Mouse (Mus musculus): Measurements from ENCODE around the gene Cbln1.

Gene Cbln1

DNA sequence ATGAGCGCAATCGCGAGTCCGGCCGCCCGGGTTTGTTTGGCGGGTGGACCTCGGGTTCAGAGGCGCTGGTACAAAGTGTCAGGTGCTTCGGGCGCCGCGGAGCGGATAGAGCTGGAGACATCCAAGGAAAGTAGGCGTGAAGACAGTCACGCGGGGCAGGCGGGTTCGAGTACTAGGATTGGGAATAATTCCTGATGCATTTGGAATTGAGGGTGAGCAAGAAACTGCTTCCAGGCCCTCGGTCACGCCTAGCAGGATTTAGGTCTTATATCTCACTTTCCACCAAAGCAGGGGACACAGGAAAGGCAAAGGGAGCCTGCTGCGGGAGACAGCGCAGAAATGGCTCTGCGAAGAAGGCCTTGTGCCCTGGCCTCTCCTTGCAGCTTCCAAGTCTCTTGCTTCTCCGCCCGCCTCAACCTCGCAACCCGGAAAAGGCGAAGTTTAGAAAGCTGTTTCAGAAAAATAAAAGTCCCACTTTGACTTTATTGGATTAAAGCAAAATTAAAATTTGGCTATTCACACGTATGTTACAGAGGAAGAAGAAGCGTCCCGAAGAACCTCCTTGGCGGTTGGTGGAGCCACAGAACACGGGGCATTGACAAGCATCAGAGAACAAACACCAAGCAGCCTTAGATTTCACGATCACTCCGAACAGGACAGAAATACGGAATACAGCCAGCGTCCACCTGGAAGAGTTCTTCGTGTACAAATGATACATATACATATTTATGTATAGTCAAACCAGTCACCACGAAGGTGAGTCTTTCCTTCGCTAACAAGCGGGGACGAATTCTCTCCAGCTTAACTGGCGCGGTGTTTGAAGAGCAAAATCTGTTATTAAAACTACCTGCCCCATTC lies 3.2 kb downstream of the Cbln1 start:
- no peak for DNase-seq

DNA sequence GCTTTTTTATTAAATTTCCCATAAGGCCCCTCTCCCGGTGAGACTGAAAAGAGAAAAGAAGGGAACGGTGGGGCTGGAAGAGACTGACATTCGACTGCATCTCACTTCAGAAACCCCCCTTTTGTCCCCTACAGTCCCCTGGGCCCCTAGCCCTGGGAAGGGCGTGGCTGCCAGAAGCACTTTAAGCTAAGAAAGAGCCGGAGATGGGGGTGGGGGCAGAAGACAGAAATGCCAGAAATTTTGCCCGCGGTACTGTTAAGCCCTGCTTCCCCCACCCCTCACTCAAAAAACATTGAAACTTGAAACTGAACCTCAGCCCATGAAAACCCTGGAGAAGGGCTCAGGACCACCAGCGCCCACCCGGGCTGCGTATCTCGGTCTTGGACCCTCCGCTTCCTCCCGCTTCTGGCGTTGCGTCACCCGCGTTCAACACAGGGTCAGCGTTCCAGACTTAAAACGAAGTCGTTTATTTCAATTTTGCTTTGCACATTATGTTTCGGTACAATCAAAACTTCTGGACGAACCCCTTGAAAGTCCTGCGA lies 3.9 kb downstream of the Cbln1 start:
- no peak for DNase-seq

DNA sequence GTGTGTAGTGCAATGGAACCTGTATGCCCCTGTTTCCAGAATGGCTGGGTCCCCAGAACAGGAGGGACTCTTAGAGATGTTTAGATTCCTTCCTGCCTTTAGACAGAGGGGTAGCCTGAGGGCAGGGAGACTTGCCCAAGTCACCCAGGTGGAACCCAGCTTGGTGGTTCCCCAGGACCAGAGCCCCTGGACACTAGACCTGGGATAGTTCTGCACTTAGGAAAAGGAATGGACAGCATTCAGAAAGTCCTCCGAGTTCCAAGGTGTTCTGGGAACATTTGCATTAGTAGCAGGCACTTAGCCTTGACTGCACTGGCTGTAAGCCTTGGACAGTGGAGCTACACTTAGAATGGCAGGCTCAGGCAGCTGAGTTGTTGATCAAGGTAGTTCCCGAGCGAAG lies 4.5 kb downstream of the Cbln1 start:
- no peak for DNase-seq

DNA sequence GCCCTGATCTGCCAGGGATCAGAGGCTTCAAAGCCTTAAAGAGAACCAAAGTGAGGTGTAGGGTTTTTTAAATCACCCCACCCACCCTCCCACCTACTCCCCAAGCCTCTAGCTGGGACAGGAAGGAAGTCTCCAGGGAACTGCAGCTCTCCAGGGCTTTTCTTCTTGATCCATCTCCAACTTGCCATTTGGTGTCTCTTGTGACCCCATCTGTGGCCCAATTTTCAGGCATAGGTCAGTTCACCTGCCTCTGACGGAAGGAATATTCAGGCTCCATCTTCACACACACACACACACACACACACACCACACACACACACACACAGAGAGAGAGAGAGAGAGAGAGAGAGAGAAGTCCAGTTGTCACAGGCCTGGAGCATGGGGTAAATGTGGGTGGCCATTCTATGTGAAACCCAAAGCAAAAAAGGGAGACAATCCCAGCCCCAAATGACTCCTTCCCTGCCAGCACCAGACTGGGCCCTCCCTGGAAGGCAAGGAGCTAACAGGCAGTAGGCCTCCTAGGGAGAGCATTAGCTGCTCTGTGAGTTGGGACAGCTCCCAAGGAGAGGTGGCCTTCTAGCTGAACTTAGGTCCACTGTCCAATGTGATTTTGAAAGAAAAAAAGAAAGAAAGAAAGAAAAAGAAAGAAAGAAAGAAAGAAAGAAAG lies 5.3 kb downstream of the Cbln1 start:
- DNase-seq = no peak

DNA sequence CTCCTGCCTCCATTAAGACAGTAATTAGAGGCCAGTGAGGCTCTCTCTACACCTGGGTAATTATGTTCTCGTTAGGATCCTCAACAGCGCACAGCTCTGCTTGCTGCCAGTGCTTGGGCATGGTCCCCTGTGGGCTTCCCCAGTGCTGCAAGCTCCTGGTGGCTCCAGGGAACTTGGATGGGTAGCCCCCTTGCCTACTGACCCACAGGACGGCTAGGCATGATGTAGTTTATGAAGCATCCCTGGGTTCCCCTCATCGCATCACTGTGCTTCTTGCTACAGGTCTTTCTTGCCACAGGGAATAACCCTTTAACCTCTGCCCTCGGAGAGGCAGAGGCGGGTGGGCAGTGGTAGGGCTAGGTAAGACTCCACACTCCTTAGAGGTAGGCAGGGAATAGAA lies 6.1 kb downstream of the Cbln1 start:
- DNase-seq = no peak

GRCm38 (mm10) chr8:87464446-87464845 lies 8.0 kb downstream of the Cbln1 start:
- DNase-seq = no peak

DNA sequence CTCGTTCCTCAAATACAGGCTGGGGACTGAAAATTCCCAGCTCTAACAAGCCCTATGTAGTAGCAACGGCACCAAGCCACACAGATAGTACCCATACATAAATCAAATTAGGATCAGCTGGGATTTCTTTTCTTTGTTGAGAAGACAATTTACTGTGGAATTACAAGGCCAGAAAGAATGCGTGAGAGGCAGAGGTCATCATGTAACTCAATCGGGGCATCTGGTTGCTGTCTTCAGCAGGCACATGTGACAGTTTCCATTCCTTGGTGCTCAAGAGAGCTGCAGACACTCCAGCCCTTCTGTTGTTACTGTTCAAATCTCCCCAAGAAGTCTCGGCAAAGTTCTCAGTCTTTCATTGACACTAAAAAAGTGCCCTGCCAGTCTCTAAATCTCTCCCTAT lies 10.6 kb downstream of the Cbln1 start:
- no peak for DNase-seq

DNA sequence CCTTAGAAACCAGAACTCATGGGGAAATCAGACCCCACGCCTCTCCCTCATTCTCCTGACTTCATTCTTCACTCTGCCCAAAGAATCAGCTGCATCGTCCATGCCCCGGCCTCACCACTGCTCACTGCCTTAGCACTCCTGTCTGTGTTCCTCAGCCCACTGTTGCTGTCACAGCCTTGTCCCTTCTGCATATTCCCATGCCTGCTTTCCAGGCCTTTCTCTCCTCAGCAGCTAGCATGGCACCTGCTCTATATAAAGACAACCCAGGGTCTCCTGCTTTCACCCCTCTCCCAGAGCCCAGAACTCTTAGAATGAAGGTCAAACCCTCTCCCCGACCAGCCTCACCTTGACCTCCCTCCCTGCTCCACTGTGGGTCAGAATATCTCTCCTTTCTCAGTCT lies 15.5 kb downstream of the Cbln1 start:
- DNase-seq = no peak

DNA sequence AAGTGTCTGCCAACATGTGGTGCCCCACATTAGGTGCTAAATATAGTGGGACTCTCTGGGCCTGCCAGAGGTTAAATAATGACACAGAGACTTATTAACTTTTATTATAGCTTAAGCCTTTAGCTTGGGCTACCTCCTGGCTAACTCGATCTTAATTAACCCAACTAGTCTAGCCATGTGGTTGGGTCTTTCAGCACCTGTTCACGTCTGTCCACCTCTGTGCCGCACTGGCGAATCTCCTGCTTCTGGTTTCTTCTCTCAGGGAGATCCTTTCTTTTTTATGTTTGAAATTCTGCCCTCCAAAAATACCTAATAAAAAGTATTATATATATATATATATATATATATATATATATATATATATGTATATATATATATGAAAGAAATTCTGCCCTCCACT lies 19.6 kb downstream of the Cbln1 start:
- no peak for DNase-seq

- DNase-seq = no peak
Measured at GRCm38 (mm10) chr8:87451737-87452136, 20.7 kb downstream of the Cbln1 start.

GRCm38 (mm10) chr8:87434592-87434991 lies 37.8 kb downstream of the Cbln1 start:
- no peak for DNase-seq

- no peak for DNase-seq
Measured at GRCm38 (mm10) chr8:87427188-87427587, 45.2 kb downstream of the Cbln1 start.

DNA sequence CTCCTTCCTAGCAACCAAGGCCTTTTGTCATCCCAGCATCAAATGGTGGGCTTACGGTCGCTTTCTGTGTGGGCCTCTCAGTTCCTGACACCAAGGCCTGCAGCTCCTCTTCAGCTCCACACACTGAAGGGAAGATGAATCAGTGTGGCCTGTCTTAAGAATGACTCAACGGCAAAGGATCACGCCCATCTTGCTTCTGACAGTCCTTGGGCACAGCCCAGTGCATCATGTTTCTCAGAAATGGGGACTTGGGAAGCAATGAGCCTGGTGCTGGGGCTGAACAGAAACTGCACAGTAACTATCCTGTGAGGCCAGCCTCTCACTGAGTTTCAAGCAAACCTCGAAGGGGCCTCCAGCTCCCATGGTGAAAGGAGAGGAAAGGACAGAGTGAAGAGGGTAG lies 47.7 kb downstream of the Cbln1 start:
- no peak for DNase-seq

GRCm38 (mm10) chr8:87421697-87422096 lies 50.7 kb downstream of the Cbln1 start:
- DNase-seq = no peak
